Comparison of ENCODE assay signal across 7 mouse cellular contexts in genomic region chr15:100777020-100778016, GRCm38 (mm10). TPM values are rescaled to one million over a fixed set of nuclear protein-coding genes. Genes with fewer than 3 reads are reported as not detected.
DNase-seq lines count a peak whose midpoint lies in the region; ATAC-seq and TF ChIP-seq lines count a peak whose summit lies in the region.

No protein-coding gene starts in this region.

- ATAC-seq in hindbrain, embryonic 14.5 days (ENCODE audit: low FRiP score), result no peak; the same call in 1 of the 2 replicates
- no peak for ATAC-seq in midbrain, postnatal 0 days (ENCODE audit: low FRiP score)
- ATAC-seq in erythroid progenitor cell, adult 5-6 weeks (replicated peaks; ENCODE audit: low FRiP score, poor library complexity, severe bottlenecking), result no peak

- H3K27me3 ChIP-seq in hindbrain, embryonic 14.5 days (ENCODE audit: control insufficient read depth, insufficient read depth, low read length), result no peaks in the 10 kb centered on the region
- H3K27me3 ChIP-seq in midbrain, postnatal 0 days (ENCODE audit: insufficient read depth, low read length), result no peaks in the 10 kb centered on the region

- no peaks in the 10 kb centered on the region for H3K36me3 ChIP-seq in hindbrain, embryonic 14.5 days (replicated peaks; ENCODE audit: control insufficient read depth, insufficient read depth)
- peaks cover 14% of the 10 kb centered on the region; the same call in 1 of the 2 replicates for H3K36me3 ChIP-seq in midbrain, postnatal 0 days (ENCODE audit: insufficient read depth, low read length)

- TF ChIP-seq CTCF in midbrain, postnatal 0 days (IDR thresholded peaks at IDR 0.05), result no peak

- 58% methylated on average over 32 of the region's 32 CpGs for WGBS in hindbrain, embryonic 14.5 days
- WGBS in midbrain, postnatal 0 days, result 67% methylated on average over 32 of the region's 32 CpGs

- H3K9ac ChIP-seq in hindbrain, embryonic 14.5 days, result no peak overlapping the region
- H3K9ac ChIP-seq in midbrain, postnatal 0 days (replicated peaks; ENCODE audit: low read length, poor library complexity, severe bottlenecking), result no peak overlapping the region

- H3K27ac ChIP-seq in hindbrain, embryonic 14.5 days, result no peak overlapping the region
- no peak overlapping the region for H3K27ac ChIP-seq in midbrain, postnatal 0 days (ENCODE audit: low read depth, low read length)

- H3K4me1 ChIP-seq in hindbrain, embryonic 14.5 days (replicated peaks; ENCODE audit: control insufficient read depth, insufficient read depth, low read length), result peaks cover 5% of the 10 kb centered on the region; the same call in 1 of the 2 replicates
- H3K4me1 ChIP-seq in midbrain, postnatal 0 days (ENCODE audit: insufficient read depth, low read length), result no peaks in the 10 kb centered on the region

- DNase-seq in left cerebral cortex, adult 18-20 months (ENCODE audit: low spot score in 2 of 2), result peak; percentile 40 to 62
- DNase-seq in left cerebral cortex, adult 11 months (ENCODE audit: low spot score), result no peak
- DNase-seq in adrenal gland, postnatal 10 days, result peak; percentile 60
- DNase-seq in hindbrain, embryonic 14.5 days (ENCODE audit: low spot score), result peak; percentile 33
- peak; percentile 47 for DNase-seq in midbrain, postnatal 0 days (ENCODE audit: low spot score)
- no peak for DNase-seq in cerebellum, postnatal 4 days (ENCODE audit: low spot score in 2 of 2)

- no peaks in the 10 kb centered on the region for H3K9me3 ChIP-seq in hindbrain, embryonic 14.5 days (ENCODE audit: control insufficient read depth, low read length)
- H3K9me3 ChIP-seq in midbrain, postnatal 0 days (ENCODE audit: low read length), result no peaks in the 10 kb centered on the region

- no peak overlapping the region for H3K4me2 ChIP-seq in hindbrain, embryonic 14.5 days (replicated peaks)
- H3K4me2 ChIP-seq in midbrain, postnatal 0 days (ENCODE audit: low read depth, low read length, poor library complexity, severe bottlenecking), result no peak overlapping the region

- H3K4me3 ChIP-seq in hindbrain, embryonic 14.5 days (replicated peaks; ENCODE audit: low read length), result no peak overlapping the region
- H3K4me3 ChIP-seq in midbrain, postnatal 0 days (ENCODE audit: low read depth, low read length), result no peak overlapping the region

RNA-seq across cellular contexts. Expression of gene Slc4a8, which starts 15.8 kb away (rescaled TPM):
- 10 to 100 TPM; 67.6 to 73.7 TPM for total RNA-seq in left cerebral cortex, adult 18-20 months (2021)
- total RNA-seq in adrenal gland, postnatal 10 days (2021), result 10 to 100 TPM in 1 of 2 experiments, 1 to 10 TPM in 1; 9.5 to 12.6 TPM
- 23.6 and 24.0 TPM in 2 replicates for polyA plus RNA-seq in hindbrain, embryonic 14.5 days (2014; fragmentation: Nextera tagmentation; extraction: Ambion mirVana)
- total RNA-seq in midbrain, postnatal 0 days (2014; rRNA removed), result 31.2 and 31.8 TPM in 2 replicates
- 31.0 and 37.3 TPM in 2 replicates for polyA plus RNA-seq in midbrain, postnatal 0 days (2015; fragmentation: Nextera tagmentation; extraction: Ambion mirVana)
- 2.1 TPM in 1 of 2 replicates, not detected in the other for total RNA-seq in erythroid progenitor cell, adult 5-6 weeks (2015; ENCODE audit: low replicate concordance)
- 0.13 and 0.83 TPM in 2 replicates for total RNA-seq in erythroid progenitor cell, adult 5-6 weeks (2017; ENCODE audit: low replicate concordance)

RNA-seq across cellular contexts. Expression of gene Galnt6, which starts 48.1 kb away (rescaled TPM):
- 1 to 10 TPM; 5.7 to 6.7 TPM for total RNA-seq in left cerebral cortex, adult 18-20 months (2021)
- 1 to 10 TPM; 9.6 to 9.9 TPM for total RNA-seq in adrenal gland, postnatal 10 days (2021)
- polyA plus RNA-seq in hindbrain, embryonic 14.5 days (2014; fragmentation: Nextera tagmentation; extraction: Ambion mirVana), result 0.16 TPM in 2 replicates
- total RNA-seq in midbrain, postnatal 0 days (2014; rRNA removed), result 0.16 and 0.71 TPM in 2 replicates
- 0.20 and 0.22 TPM in 2 replicates for polyA plus RNA-seq in midbrain, postnatal 0 days (2015; fragmentation: Nextera tagmentation; extraction: Ambion mirVana)
- 1.3 and 3.6 TPM in 2 replicates for total RNA-seq in erythroid progenitor cell, adult 5-6 weeks (2015; ENCODE audit: low replicate concordance)
- total RNA-seq in erythroid progenitor cell, adult 5-6 weeks (2017; ENCODE audit: low replicate concordance), result 4.4 and 5.4 TPM in 2 replicates

Comparison
In these comparisons a context has a peak if more than half of its experiments do, and no peak if none do; other contexts are left out.
1. DNase-seq: peak in left cerebral cortex, adult 18-20 months (2 of 2), adrenal gland, postnatal 10 days (single experiment), hindbrain, embryonic 14.5 days (single experiment) and midbrain, postnatal 0 days (single experiment); none in left cerebral cortex, adult 11 months (single experiment) and cerebellum, postnatal 4 days (0 of 2).